Mouse (Mus musculus): Measurements from ENCODE around the gene Kifc3. TPM values are rescaled to one million over a fixed set of nuclear protein-coding genes. Genes with fewer than 3 reads are reported as not detected.
A peak's percentile ranks its signal among the peaks of the same experiment; 100 is the strongest.

The Kifc3 gene
- polyA plus RNA-seq, 1 experiment from 2014 or later: 13.2 TPM

DNA sequence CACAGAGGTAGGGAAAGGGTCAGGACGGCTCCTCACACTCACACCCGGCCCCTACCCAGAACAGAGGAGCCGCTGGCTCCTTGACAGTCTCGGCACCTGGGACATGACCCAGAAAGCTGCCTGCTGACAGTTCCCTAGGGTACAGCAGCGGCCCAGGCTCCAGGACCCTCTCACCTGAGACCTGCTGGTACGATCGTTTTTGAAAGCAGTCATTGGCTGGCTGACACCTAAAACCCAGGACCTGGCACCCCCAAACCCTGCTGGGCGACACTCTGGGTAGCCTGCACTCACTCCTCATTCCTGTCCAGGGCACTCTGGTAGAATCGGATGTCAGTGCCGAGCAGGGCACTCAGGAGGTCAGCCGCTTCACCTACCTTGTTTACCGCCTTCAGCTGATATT is 65.4 kb downstream of the Kifc3 start:
- Histone ChIP-seq H3K36me3 (peaks cover 11% of the 10 kb centered on the region; the same call in 1 of the 2 replicates), H3K4me3 (peak overlapping the region; percentile 44), H3K27me3 (ENCODE audit: low read depth, poor library complexity, severe bottlenecking) (peaks cover 53% of the 10 kb centered on the region), H3K9me3 (replicated peaks) (no peaks in the 10 kb centered on the region), H3K27ac (no peak overlapping the region), H3K4me1 (peaks cover 35% of the 10 kb centered on the region)
- WGBS: 13% methylated on average over 12 of the region's 12 CpGs
- no peak for DNase-seq (ENCODE audit: low spot score)

GRCm38 (mm10) chr8:95136218-95136617 is 66.4 kb downstream of the Kifc3 start:
- no peak for DNase-seq (ENCODE audit: low spot score)
- Histone ChIP-seq H3K9me3 (replicated peaks) (no peaks in the 10 kb centered on the region), H3K4me1 (peaks cover 30% of the 10 kb centered on the region), H3K27me3 (ENCODE audit: low read depth, poor library complexity, severe bottlenecking) (peaks cover 51% of the 10 kb centered on the region), H3K4me3 (no peak overlapping the region), H3K36me3 (peaks cover 11% of the 10 kb centered on the region; the same call in 1 of the 2 replicates), H3K27ac (no peak overlapping the region)
- 80% methylated on average over 3 of the region's 3 CpGs for WGBS

DNA sequence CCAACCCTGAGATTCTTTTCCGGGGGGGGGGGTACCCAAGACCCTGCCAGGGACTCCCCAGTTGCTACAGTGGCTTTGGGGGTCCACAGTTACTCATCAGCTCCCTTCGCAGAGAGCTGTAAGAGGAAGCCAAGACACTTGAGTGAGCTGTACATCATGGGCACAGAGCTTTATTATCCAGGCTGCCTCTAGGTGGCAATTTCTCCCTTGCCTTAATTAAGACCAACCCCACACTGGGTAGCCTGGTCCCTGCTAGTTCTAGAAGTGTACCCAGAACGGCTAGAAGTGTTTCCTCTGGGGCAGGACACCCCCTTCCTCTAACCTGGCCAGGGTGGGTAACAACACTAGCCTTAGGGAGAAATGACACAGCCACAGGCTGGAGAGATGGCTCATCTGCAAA is 67.4 kb downstream of the Kifc3 start:
- peaks cover 26% of the 10 kb centered on the region for H3K4me1 ChIP-seq
- WGBS: 51% methylated on average over 3 of the region's 3 CpGs
- no peaks in the 10 kb centered on the region for H3K9me3 ChIP-seq (replicated peaks)
- DNase-seq (ENCODE audit: low spot score): no peak
- peaks cover 11% of the 10 kb centered on the region; the same call in 1 of the 2 replicates for H3K36me3 ChIP-seq
- no peak overlapping the region for H3K4me3 ChIP-seq
- peaks cover 42% of the 10 kb centered on the region for H3K27me3 ChIP-seq (ENCODE audit: low read depth, poor library complexity, severe bottlenecking)
- no peak overlapping the region for H3K27ac ChIP-seq

DNA sequence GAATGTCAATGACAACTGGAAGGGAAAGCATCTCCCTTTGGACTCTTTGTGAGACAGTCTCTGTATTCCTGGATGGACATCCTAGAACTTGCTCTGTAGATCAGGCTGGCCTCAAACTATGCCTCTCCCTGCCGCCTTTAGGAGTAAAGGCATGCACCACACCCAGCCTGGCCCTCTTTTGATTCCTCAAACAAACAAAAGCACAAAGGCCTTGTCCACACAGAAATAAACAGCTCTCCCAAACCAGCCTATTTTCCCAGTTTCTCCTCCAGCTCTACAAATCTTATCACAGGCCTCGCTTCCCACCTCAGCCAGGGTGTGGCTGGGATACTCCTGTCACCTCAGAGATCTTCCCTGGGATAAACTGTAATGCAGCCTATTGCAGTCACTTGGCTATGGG is 68.4 kb downstream of the Kifc3 start:
- 89% methylated on average over 2 of the region's 2 CpGs for WGBS
- no peak overlapping the region for H3K27ac ChIP-seq
- no peak for DNase-seq (ENCODE audit: low spot score)
- H3K36me3 ChIP-seq: peaks cover 11% of the 10 kb centered on the region; the same call in 1 of the 2 replicates
- peaks cover 33% of the 10 kb centered on the region for H3K27me3 ChIP-seq (ENCODE audit: low read depth, poor library complexity, severe bottlenecking)
- H3K9me3 ChIP-seq (replicated peaks): no peaks in the 10 kb centered on the region
- H3K4me3 ChIP-seq: no peak overlapping the region
- H3K4me1 ChIP-seq: peaks cover 26% of the 10 kb centered on the region

GRCm38 (mm10) chr8:95131983-95132382 is 70.6 kb downstream of the Kifc3 start:
- peaks cover 18% of the 10 kb centered on the region for H3K36me3 ChIP-seq
- WGBS: 83% methylated on average over 5 of the region's 5 CpGs
- H3K4me1 ChIP-seq: peaks cover 11% of the 10 kb centered on the region
- no peak overlapping the region for H3K4me3 ChIP-seq
- no peak for DNase-seq (ENCODE audit: low spot score)
- no peaks in the 10 kb centered on the region for H3K9me3 ChIP-seq (replicated peaks)
- no peak overlapping the region for H3K27ac ChIP-seq
- H3K27me3 ChIP-seq (ENCODE audit: low read depth, poor library complexity, severe bottlenecking): peaks cover 11% of the 10 kb centered on the region

DNA sequence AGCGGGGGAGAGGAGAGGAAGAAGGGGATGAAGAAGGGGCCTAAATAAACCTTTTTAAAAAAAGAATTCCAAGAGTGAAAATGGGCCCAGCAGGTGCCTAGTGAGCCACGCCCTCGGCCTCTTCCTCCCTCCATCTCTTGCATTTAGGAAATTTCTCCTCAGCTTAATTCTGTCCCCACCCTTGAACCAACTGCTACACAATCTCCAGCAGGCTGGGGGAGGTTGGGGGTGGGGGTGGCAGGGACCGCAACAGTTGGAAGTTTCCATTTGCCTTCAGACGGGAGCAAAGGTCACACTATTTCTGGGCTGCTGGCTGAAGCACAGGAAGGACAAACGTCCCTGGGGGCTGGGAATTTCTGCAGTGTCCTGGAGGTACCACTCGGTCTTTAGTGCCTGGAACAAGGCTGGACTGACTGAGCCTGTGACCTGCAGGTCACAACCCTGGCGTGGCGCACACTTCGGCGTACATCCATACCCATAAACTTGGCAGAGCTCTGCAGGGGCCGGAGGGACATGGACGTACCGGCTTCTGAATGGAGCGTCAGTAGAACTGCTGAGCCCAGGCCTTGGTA is 71.6 kb downstream of the Kifc3 start:
- Histone ChIP-seq H3K27ac (no peak overlapping the region), H3K9me3 (replicated peaks) (no peaks in the 10 kb centered on the region), H3K27me3 (ENCODE audit: low read depth, poor library complexity, severe bottlenecking) (peaks cover 1% of the 10 kb centered on the region), H3K36me3 (peaks cover 18% of the 10 kb centered on the region), H3K4me3 (no peak overlapping the region), H3K4me1 (peaks cover 8% of the 10 kb centered on the region)
- no peak for DNase-seq (ENCODE audit: low spot score)
- WGBS: 57% methylated on average over 15 of the region's 15 CpGs

DNA sequence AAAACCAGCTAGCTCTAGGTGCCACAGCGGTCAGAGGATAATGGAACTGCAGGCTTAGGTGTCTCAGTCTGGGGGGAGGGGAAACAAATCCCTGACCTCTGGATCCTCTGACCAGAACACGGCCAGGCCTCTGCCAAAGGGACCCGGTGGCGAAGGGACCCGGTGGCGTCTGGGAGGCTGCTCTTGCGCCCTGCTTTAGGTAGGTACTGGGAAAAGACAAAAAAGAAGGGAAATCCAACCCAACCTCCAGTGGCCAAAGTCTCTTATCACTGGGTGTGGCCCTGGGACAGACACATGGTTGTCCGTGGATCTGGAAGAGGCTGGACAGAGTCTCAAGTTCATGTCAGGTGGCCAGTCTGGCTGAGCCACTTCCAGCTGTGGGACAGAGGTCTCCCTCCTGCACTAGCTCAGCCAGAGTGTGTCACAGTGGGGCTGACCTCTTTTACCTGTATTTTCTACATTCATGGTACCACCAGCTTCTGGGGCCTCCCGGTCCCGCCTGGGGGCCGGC is 73.8 kb downstream of the Kifc3 start:
- Histone ChIP-seq H3K4me1 (peaks cover 8% of the 10 kb centered on the region), H3K4me3 (no peak overlapping the region), H3K36me3 (peaks cover 13% of the 10 kb centered on the region), H3K9me3 (replicated peaks) (no peaks in the 10 kb centered on the region), H3K27me3 (ENCODE audit: low read depth, poor library complexity, severe bottlenecking) (no peaks in the 10 kb centered on the region), H3K27ac (no peak overlapping the region)
- 88% methylated on average over 11 of the region's 11 CpGs for WGBS
- no peak for DNase-seq (ENCODE audit: low spot score)

GRCm38 (mm10) chr8:95127658-95128057 is 75.0 kb downstream of the Kifc3 start:
- Histone ChIP-seq H3K4me1 (peaks cover 8% of the 10 kb centered on the region), H3K27ac (peak overlapping the region; percentile 7; the same call in 1 of the 2 replicates), H3K36me3 (peaks cover 11% of the 10 kb centered on the region), H3K4me3 (no peak overlapping the region), H3K9me3 (replicated peaks) (no peaks in the 10 kb centered on the region), H3K27me3 (ENCODE audit: low read depth, poor library complexity, severe bottlenecking) (no peaks in the 10 kb centered on the region)
- WGBS: 83% methylated on average over 9 of the region's 9 CpGs
- DNase-seq (ENCODE audit: low spot score): no peak

GRCm38 (mm10) chr8:95126497-95126896 is 76.1 kb downstream of the Kifc3 start:
- no peak overlapping the region for H3K27ac ChIP-seq
- WGBS: 93% methylated on average over 11 of the region's 11 CpGs

GRCm38 (mm10) chr8:95123455-95123854 is 79.2 kb downstream of the Kifc3 start:
- no peaks in the 10 kb centered on the region for H3K27me3 ChIP-seq (ENCODE audit: low read depth, poor library complexity, severe bottlenecking)
- no peaks in the 10 kb centered on the region for H3K9me3 ChIP-seq (replicated peaks)
- H3K4me1 ChIP-seq: no peaks in the 10 kb centered on the region
- H3K27ac ChIP-seq: no peak overlapping the region
- DNase-seq (ENCODE audit: low spot score): no peak
- peaks cover 7% of the 10 kb centered on the region for H3K36me3 ChIP-seq
- H3K4me3 ChIP-seq: no peak overlapping the region
- WGBS: 90% methylated on average over 5 of the region's 5 CpGs

More at GRCm38 (mm10) chr8:95126497-95126896, 76.1 kb downstream of the Kifc3 start:
- H3K36me3 ChIP-seq: peaks cover 10% of the 10 kb centered on the region
- H3K9me3 ChIP-seq (replicated peaks): no peaks in the 10 kb centered on the region
- DNase-seq (ENCODE audit: low spot score): no peak
- peaks cover 6% of the 10 kb centered on the region for H3K4me1 ChIP-seq
- H3K27me3 ChIP-seq (ENCODE audit: low read depth, poor library complexity, severe bottlenecking): no peaks in the 10 kb centered on the region
- no peak overlapping the region for H3K4me3 ChIP-seq

- Histone ChIP-seq H3K27me3 (ENCODE audit: low read depth, poor library complexity, severe bottlenecking) (no peaks in the 10 kb centered on the region), H3K9me3 (replicated peaks) (no peaks in the 10 kb centered on the region), H3K36me3 (peaks cover 2% of the 10 kb centered on the region; the same call in 1 of the 2 replicates), H3K27ac (no peak overlapping the region), H3K4me1 (0 out of 2 replicates have a peak, but pooled peaks cover 2% of the 10 kb centered on the region), H3K4me3 (no peak overlapping the region)
- DNase-seq (ENCODE audit: low spot score): no peak
- 72% methylated on average over 3 of the region's 3 CpGs for WGBS
Observed at GRCm38 (mm10) chr8:95113750-95114149, 88.9 kb downstream of the Kifc3 start.

DNA sequence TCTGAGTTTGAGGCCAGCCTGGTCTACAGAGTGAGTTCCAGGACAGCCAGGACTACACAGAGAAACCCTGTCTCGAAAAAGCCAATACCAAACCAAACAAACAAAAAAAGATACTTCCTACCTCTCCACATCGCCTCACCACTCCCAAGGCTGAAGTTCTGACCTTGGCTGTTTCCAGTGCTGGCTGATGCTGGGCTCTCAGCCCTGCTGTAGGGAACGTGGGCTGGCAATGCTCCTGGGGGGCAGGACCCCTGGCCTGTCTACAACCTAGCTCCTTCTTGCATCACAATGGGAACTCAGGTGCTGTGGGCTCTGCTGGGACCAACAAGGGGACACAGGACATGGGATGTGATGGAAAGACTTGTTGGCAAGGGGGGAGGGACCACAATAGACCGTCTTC is 89.5 kb downstream of the Kifc3 start:
- H3K27ac ChIP-seq: no peak overlapping the region

GRCm38 (mm10) chr8:95112594-95112993 is 90.0 kb downstream of the Kifc3 start:
- Histone ChIP-seq H3K4me1 (0 out of 2 replicates have a peak, but pooled peaks cover 2% of the 10 kb centered on the region), H3K27me3 (ENCODE audit: low read depth, poor library complexity, severe bottlenecking) (no peaks in the 10 kb centered on the region), H3K36me3 (peaks cover 7% of the 10 kb centered on the region; the same call in 1 of the 2 replicates), H3K9me3 (replicated peaks) (no peaks in the 10 kb centered on the region), H3K4me3 (no peak overlapping the region), H3K27ac (no peak overlapping the region)
- WGBS: 88% methylated on average over 3 of the region's 3 CpGs
- no peak for DNase-seq (ENCODE audit: low spot score)

More for the DNA sequence above, 89.5 kb downstream of the Kifc3 start:
- no peak for DNase-seq (ENCODE audit: low spot score)
- H3K27me3 ChIP-seq (ENCODE audit: low read depth, poor library complexity, severe bottlenecking): no peaks in the 10 kb centered on the region
- H3K36me3 ChIP-seq: peaks cover 7% of the 10 kb centered on the region; the same call in 1 of the 2 replicates
- H3K4me1 ChIP-seq: 0 out of 2 replicates have a peak, but pooled peaks cover 2% of the 10 kb centered on the region
- 90% methylated on average over 4 of the region's 4 CpGs for WGBS
- H3K4me3 ChIP-seq: no peak overlapping the region
- H3K9me3 ChIP-seq (replicated peaks): no peaks in the 10 kb centered on the region
